Mouse (Mus musculus) stomach, embryonic 15.5 days (tissue): ENCODE data around the gene Atp2b4. TPM values are rescaled to one million over a fixed set of nuclear protein-coding genes. Genes with fewer than 3 reads are reported as not detected.
"Not testable (repeated sequence)": the region's sequence is repeated elsewhere in the genome, so short reads cannot be mapped to it uniquely, and the experiment has no call there.

ENCODE experiments used
- ATAC-seq: fragments of 200-750 bp; cut with Nextera tagmentation; 2 replicates; pipeline ENCODE4 v1.8.0; 2017; ENCODE audit warnings: low read depth, moderate number of reproducible peaks, moderate TSS enrichment; ENCODE audit not compliant: insufficient read depth, low FRiP score
- H3K27ac ChIP-seq: fragments of 300-500 bp; sonication (generic); 2 replicates; pipeline ENCODE4 v1.5.1; 2015; ENCODE audit warnings: mild to moderate bottlenecking, inconsistent platforms
- H3K27me3 ChIP-seq: fragments of 300-500 bp; sonication (generic); replicated peaks from 2 replicates; pipeline ENCODE4 v1.6.1; 2015; ENCODE audit warnings: inconsistent platforms
- H3K36me3 ChIP-seq: fragments of 300-500 bp; sonication (generic); 2 replicates; pipeline ENCODE4 v1.6.1; 2015; ENCODE audit warnings: inconsistent platforms
- H3K4me1 ChIP-seq: fragments of 300-500 bp; sonication (generic); 2 replicates; pipeline ENCODE4 v1.6.1; 2015; ENCODE audit warnings: inconsistent platforms
- H3K4me2 ChIP-seq: fragments of 300-500 bp; sonication (generic); 2 replicates; pipeline ENCODE4 v1.6.1; 2015; ENCODE audit warnings: mild to moderate bottlenecking, inconsistent platforms
- H3K4me3 ChIP-seq: fragments of 300-500 bp; sonication (generic); replicated peaks from 2 replicates; pipeline ENCODE4 v1.5.1; 2015; ENCODE audit warnings: inconsistent platforms
- H3K9ac ChIP-seq: fragments of 300-500 bp; sonication (generic); 2 replicates; pipeline ENCODE4 v1.6.1; 2015; ENCODE audit warnings: inconsistent platforms
- H3K9me3 ChIP-seq: fragments of 300-500 bp; sonication (generic); 2 replicates; pipeline ENCODE4 v1.6.1; 2016; ENCODE audit warnings: inconsistent platforms
- WGBS: fragments of 180-500 bp; shearing (Covaris S2); methylation state at CpG from one replicate; pipeline ENCODE4 v1.1.7; 2015; 5-methylcytosine and 5-hydroxymethylcytosine counted together
- polyA plus RNA-seq: library from polyadenylated mRNA; unstranded; fragments of >200 nt; fragmentation: Nextera tagmentation; extraction: Ambion mirVana; gene quantifications from 2 replicates; pipeline ENCODE4 v1.2.1, GENCODE M21; 2015

Atp2b4 gene
- polyA plus RNA-seq, 1 experiment from 2014 or later, result 22.0 TPM

- no peak within 1 kb of the TSS for H3K27ac ChIP-seq
- no peaks in the 10 kb centered on the region for H3K9me3 ChIP-seq
- H3K4me3 ChIP-seq, result no peak within 1 kb of the TSS
- H3K4me2 ChIP-seq, result no peak within 1 kb of the TSS
- 28% methylated on average over 6 of the region's 6 CpGs for WGBS
- no peaks in the 10 kb centered on the region for H3K27me3 ChIP-seq
- peaks cover 10% of the 10 kb centered on the region for H3K4me1 ChIP-seq
- no peak for ATAC-seq
- H3K36me3 ChIP-seq, result no peaks in the 10 kb centered on the region
- no peak within 1 kb of the TSS for H3K9ac ChIP-seq
Observed at GRCm38 (mm10) chr1:133689897-133690296, 110.9 kb downstream of the Atp2b4 start, which contains the start of gene Lax1. TSS of gene Lax1 (minus strand) at chr1:133690108.

DNA sequence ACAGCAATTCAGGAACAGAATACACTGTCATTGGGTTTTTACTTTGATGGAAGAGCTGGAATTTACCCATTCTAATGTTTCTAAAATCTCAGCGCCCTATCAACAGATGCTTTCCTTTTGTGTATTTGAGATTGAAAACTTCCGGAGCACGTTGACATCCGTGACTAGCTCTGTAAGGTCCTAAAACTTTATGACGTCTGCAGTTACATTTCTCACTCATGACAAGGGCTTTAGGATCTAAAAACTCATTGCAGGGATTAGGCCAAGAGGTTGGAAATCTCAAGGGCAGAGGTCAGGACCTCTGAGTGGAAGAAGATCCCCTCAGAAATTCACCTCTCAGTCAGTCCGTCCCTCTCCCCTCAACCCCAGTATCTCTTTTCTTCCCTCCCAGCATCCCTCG is 112.5 kb downstream of the Atp2b4 start:
- Histone ChIP-seq H3K4me3 (no peak overlapping the region), H3K27ac (no peak overlapping the region), H3K36me3 (no peaks in the 10 kb centered on the region), H3K4me1 (no peaks in the 10 kb centered on the region), H3K9me3 (no peaks in the 10 kb centered on the region), H3K27me3 (no peaks in the 10 kb centered on the region), H3K9ac (no peak overlapping the region), H3K4me2 (no peak overlapping the region)
- 56% methylated on average over 7 of the region's 7 CpGs for WGBS
- ATAC-seq, result no peak

DNA sequence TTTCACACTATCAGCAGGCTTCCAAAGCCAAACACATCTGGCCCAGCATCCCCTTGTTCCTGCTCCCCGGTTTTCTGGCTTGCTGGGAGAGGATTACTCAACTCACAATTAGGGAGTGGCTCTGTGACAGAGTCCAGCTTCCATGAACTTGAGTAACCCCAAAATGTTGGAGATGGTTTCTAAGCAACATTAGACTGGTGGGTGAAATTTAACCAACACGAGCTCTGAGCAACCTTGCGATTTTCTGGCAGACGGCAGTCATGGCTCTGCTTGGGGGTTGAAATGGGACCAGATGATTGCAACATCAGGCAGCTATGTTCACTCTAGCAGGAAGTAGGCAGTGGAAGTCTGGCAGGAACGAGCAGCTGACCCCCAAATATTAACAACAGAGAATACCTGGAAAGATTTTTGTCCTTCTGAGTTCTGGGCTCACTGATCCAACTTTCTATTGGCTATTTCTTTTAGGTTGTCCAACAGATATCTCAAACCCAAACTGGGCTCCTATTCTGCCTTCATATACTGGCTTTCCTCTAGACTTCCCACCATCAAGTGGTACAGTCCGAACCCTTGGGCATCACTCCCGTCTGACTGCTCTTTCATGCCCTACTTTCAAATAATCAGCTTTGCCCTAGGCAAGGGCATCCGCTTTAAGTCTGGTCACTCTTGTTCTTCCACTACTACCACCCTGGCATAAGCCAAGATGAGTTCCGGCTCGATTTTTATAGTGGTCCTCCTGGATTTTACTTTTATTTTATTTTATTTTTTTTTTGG is 114.9 kb downstream of the Atp2b4 start:
- no peak overlapping the region for H3K4me2 ChIP-seq
- no peak overlapping the region for H3K9ac ChIP-seq
- H3K9me3 ChIP-seq, result no peaks in the 10 kb centered on the region
- H3K27ac ChIP-seq, result no peak overlapping the region
- H3K27me3 ChIP-seq, result no peaks in the 10 kb centered on the region
- WGBS, result 58% methylated on average over 10 of the region's 10 CpGs
- no peaks in the 10 kb centered on the region for H3K4me1 ChIP-seq
- H3K4me3 ChIP-seq, result no peak overlapping the region
- no peaks in the 10 kb centered on the region for H3K36me3 ChIP-seq
- peak; percentile 76; the same call in 1 of the 2 replicates for ATAC-seq

DNA sequence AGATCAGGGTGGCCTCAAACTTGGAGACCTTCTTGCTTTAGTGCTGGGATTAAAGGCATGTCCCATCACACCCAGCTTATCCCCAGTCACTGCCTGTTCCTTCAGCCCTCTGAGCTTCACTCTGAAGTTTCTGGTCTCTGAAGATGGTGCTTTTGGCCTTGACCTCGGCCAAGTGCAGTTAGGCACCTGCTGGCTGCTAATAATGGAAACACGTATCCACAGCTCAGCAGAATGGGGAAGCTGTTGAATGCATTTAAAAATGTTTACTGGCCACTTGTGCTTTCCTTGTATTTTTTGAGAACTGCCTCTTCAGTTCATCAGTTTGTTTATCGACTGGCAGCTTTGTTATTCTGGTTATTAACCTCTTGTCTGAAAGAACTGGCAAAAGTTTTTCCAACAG is 129.0 kb downstream of the Atp2b4 start:
- Histone ChIP-seq H3K9me3 (no peaks in the 10 kb centered on the region), H3K27ac (no peak overlapping the region), H3K9ac (no peak overlapping the region), H3K27me3 (no peaks in the 10 kb centered on the region), H3K4me3 (no peak overlapping the region), H3K4me2 (no peak overlapping the region), H3K4me1 (no peaks in the 10 kb centered on the region), H3K36me3 (no peaks in the 10 kb centered on the region)
- 60% methylated on average over 3 of the region's 3 CpGs for WGBS
- no peak for ATAC-seq

GRCm38 (mm10) chr1:133671266-133671665 is 129.6 kb downstream of the Atp2b4 start:
- ATAC-seq, result no peak
- no peaks in the 10 kb centered on the region for H3K27me3 ChIP-seq
- H3K9ac ChIP-seq, result no peak overlapping the region
- no peak overlapping the region for H3K27ac ChIP-seq
- no peak overlapping the region for H3K4me3 ChIP-seq
- no peaks in the 10 kb centered on the region for H3K36me3 ChIP-seq
- no peaks in the 10 kb centered on the region for H3K9me3 ChIP-seq
- 86% methylated on average over 3 of the region's 3 CpGs for WGBS
- no peaks in the 10 kb centered on the region for H3K4me1 ChIP-seq
- H3K4me2 ChIP-seq, result no peak overlapping the region

DNA sequence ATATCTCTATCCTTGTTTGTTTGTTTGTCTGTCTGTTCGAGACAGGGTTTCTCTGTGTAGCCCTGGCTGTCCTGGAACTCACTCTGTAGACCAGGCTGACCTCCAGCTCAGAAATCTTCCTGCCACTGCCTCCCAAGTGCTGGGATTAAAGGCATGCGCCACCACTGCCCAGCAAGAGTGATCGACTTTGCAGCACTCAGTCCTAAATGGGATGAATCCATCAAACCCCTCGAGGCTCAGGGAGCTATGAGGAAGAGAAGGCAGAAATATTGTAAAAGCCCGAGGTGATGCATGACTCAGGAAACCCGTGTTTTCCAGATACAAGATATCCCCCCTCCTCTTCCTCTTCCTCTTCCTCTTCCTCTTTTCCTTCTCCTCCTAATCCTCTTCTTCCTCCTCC is 130.1 kb downstream of the Atp2b4 start:
- Histone ChIP-seq H3K4me3 (no peak overlapping the region), H3K4me1 (no peaks in the 10 kb centered on the region), H3K4me2 (no peak overlapping the region), H3K9me3 (no peaks in the 10 kb centered on the region), H3K36me3 (no peaks in the 10 kb centered on the region), H3K9ac (no peak overlapping the region), H3K27me3 (no peaks in the 10 kb centered on the region), H3K27ac (no peak overlapping the region)
- no peak for ATAC-seq
- WGBS, result 75% methylated on average over 6 of the region's 6 CpGs

DNA sequence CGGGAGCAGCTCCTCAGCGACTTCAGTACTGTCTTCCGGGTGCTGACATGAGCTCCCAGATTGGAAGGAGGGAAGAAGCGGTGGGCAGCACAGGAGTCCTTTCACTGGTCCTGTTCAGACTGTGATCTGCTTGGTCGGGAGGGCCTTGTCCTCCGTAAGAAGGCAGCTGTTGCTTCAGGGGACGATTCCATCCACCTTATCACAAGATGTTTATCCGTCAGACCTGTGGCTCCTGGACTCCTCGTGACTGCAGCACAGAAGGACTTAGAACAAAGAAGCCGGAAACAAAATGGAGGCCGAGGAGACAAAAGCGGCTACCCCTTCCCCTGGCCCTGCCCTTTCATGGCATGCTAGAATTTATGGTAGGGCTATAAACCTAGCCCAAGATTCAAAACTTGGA is 130.7 kb downstream of the Atp2b4 start:
- H3K9me3 ChIP-seq, result no peaks in the 10 kb centered on the region
- H3K4me1 ChIP-seq, result no peaks in the 10 kb centered on the region
- no peak overlapping the region for H3K4me2 ChIP-seq
- no peak for ATAC-seq
- no peak overlapping the region for H3K4me3 ChIP-seq
- H3K27ac ChIP-seq, result no peak overlapping the region
- H3K9ac ChIP-seq, result no peak overlapping the region
- no peaks in the 10 kb centered on the region for H3K27me3 ChIP-seq
- no peaks in the 10 kb centered on the region for H3K36me3 ChIP-seq
- WGBS, result 72% methylated on average over 12 of the region's 12 CpGs

DNA sequence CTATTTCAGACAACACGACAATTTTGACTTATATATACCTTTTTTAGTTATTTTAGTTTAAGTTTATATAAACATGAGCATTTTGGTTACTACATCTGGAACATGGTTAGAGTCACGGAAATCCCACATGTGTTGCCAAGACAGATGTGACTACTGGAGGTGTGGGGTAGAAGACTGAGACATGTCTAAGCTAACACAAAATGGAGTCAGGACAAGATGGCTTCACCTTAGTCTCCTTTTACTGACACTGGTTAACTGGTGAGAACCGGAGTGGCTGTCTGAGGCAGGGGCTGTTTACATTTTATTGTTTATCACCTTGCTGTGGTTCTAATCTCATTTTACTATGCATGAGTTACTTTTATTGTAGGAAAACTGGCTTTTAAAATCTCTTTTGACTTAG is 132.2 kb downstream of the Atp2b4 start:
- Histone ChIP-seq H3K4me2 (no peak overlapping the region), H3K4me3 (no peak overlapping the region), H3K27ac (no peak overlapping the region), H3K36me3 (no peaks in the 10 kb centered on the region), H3K9me3 (no peaks in the 10 kb centered on the region), H3K9ac (no peak overlapping the region), H3K4me1 (peaks cover 5% of the 10 kb centered on the region; the same call in 1 of the 2 replicates), H3K27me3 (no peaks in the 10 kb centered on the region)
- no peak for ATAC-seq
- WGBS, result 80% methylated on average over 3 of the region's 3 CpGs

DNA sequence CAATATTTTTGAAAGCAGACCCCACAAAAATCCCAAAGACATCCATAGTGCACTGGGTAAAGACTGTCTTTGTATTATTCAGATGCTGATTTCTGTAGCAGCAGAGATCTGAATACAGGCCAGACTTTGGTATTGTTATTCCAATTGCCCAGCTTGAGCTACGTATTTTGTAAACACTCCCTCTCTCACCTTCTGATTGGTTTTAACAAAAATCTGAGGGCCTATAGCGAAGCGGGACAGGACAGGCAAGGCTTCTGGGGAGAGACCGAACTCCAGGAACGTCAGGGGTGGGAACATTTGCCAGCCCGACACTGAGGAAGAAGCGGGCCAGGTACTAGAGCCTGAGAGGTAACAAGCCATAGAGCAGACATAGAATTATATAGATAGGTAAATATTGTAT is 133.1 kb downstream of the Atp2b4 start:
- no peak overlapping the region for H3K4me2 ChIP-seq
- H3K4me3 ChIP-seq, result no peak overlapping the region
- no peak for ATAC-seq
- H3K4me1 ChIP-seq, result peaks cover 9% of the 10 kb centered on the region; the same call in 1 of the 2 replicates
- no peaks in the 10 kb centered on the region for H3K9me3 ChIP-seq
- no peaks in the 10 kb centered on the region for H3K27me3 ChIP-seq
- H3K27ac ChIP-seq, result no peak overlapping the region
- H3K36me3 ChIP-seq, result no peaks in the 10 kb centered on the region
- 69% methylated on average over 7 of the region's 7 CpGs for WGBS
- H3K9ac ChIP-seq, result no peak overlapping the region

- not testable (repeated sequence) for H3K36me3 ChIP-seq, H3K4me2 ChIP-seq, H3K27me3 ChIP-seq, H3K9me3 ChIP-seq, H3K9ac ChIP-seq, ATAC-seq, H3K27ac ChIP-seq, H3K4me3 ChIP-seq, H3K4me1 ChIP-seq
- WGBS, result 86% methylated on average over 7 of the region's 8 CpGs
Observed at GRCm38 (mm10) chr1:133665713-133666112, 135.1 kb downstream of the Atp2b4 start.

GRCm38 (mm10) chr1:133664203-133664970 is 136.5 kb downstream of the Atp2b4 start:
- Histone ChIP-seq H3K4me2 (no peak overlapping the region), H3K27me3 (no peaks in the 10 kb centered on the region), H3K9me3 (no peaks in the 10 kb centered on the region), H3K4me3 (no peak overlapping the region), H3K4me1 (peaks cover 15% of the 10 kb centered on the region), H3K27ac (peak overlapping the region; percentile 71), H3K36me3 (peaks cover 2% of the 10 kb centered on the region; the same call in 1 of the 2 replicates), H3K9ac (no peak overlapping the region)
- no peak for ATAC-seq
- WGBS, result 65% methylated on average over 11 of the region's 11 CpGs

DNA sequence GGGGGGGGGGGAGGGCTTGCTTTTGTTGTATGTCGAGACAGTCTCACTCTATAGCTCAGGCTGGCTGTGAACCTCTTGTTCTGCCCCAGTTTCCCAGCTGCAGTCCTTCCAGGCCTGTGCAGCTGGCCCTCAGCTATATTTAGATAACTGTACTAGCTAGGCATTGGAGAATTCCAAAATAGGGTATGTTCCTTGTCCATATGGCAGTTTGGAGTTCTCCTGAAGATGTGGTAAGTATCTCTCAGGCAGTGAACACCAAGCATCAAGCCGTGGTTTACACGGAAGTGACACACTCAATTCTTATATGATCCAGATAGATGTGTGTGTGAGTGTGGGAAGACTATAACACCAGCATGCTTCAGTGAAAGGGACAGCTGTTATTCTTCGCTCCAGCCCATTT is 137.4 kb downstream of the Atp2b4 start:
- Histone ChIP-seq H3K9me3 (no peaks in the 10 kb centered on the region), H3K4me3 (no peak overlapping the region), H3K27ac (peak overlapping the region; percentile 71; the same call in 1 of the 2 replicates), H3K4me1 (peaks cover 25% of the 10 kb centered on the region), H3K9ac (no peak overlapping the region), H3K4me2 (no peak overlapping the region), H3K36me3 (peaks cover 3% of the 10 kb centered on the region; the same call in 1 of the 2 replicates), H3K27me3 (no peaks in the 10 kb centered on the region)
- 0 out of 2 replicates have a peak, but pooled peaks have one; percentile 18 for ATAC-seq
- WGBS, result 46% methylated on average over 4 of the region's 4 CpGs
